In the genomic region with DNA sequence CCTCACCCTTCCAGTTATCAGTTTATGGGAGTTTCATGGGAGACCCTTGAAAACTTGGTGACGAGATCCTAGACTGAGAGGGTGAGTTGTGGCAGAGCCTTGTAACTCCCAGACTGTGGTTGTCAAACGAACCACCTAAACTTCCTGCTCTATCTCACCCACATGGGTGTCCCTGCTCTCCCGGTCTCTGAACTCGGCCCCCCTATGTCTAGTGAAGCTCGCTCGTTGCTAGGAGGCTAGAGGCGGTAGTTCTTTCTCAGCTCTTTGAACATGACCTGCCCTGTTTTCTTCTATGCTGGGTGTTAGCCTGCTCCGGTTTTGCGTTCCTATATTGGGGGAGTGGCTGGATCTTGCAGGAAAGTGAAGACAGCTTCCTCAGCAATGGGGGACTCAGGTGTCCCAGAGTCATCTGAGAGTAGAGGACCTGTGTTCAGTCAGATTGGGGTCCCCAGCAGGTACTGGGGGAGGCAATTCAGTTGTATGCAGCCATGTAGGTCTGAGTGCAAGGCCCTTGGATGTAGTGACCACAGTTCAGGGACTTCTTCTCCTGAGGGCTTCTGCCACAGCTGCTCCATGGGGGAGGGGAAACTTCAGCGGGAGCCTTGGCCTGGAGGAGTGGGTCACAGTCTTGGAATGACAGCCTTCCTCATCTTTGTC, we compare ENCODE assay signal across 12 mouse cellular contexts. TPM values are rescaled to one million over a fixed set of nuclear protein-coding genes. Genes with fewer than 3 reads are reported as not detected.
DNase-seq lines count a peak whose midpoint lies in the region; ATAC-seq and TF ChIP-seq lines count a peak whose summit lies in the region.
"Had no signal": no experiment of that assay in that cellular context is flagged by ENCODE, and none has a peak within 500 bp of the region (broad histone marks: within the 10 kb centered on the region; RNA-seq: fewer than 3 reads in every experiment).

No protein-coding gene starts in this region.

- TF ChIP-seq EP300 in stomach, postnatal 0 days (optimal IDR thresholded peaks at IDR 0.05): no peak

- H3K4me1 ChIP-seq in heart, embryonic 13.5 days: peaks cover 77% of the 10 kb centered on the region
- peaks cover 43% of the 10 kb centered on the region for H3K4me1 ChIP-seq in stomach, embryonic 15.5 days
- 0 out of 2 replicates have a peak, but pooled peaks cover 3% of the 10 kb centered on the region for H3K4me1 ChIP-seq in stomach, postnatal 0 days (replicated peaks; ENCODE audit: control insufficient read depth, insufficient read depth)
- peaks cover 3% of the 10 kb centered on the region; the same call in 1 of the 2 replicates for H3K4me1 ChIP-seq in embryonic facial prominence, embryonic 11.5 days (ENCODE audit: control insufficient read depth, insufficient read depth, low read length)
- H3K4me1 ChIP-seq in liver, embryonic 15.5 days (replicated peaks): peaks cover 99% of the 10 kb centered on the region

- no peak for ATAC-seq in heart, embryonic 13.5 days (ENCODE audit: extremely low read depth, insufficient number of reproducible peaks, low FRiP score, low TSS enrichment)
- no peak for ATAC-seq in stomach, embryonic 15.5 days (ENCODE audit: insufficient read depth, low FRiP score, low read depth)
- ATAC-seq in stomach, postnatal 0 days (ENCODE audit: low FRiP score, low TSS enrichment): no peak
- ATAC-seq in embryonic facial prominence, embryonic 11.5 days (replicated peaks; ENCODE audit: insufficient number of reproducible peaks, low FRiP score, low TSS enrichment, low read depth): no peak
- ATAC-seq in liver, embryonic 15.5 days (ENCODE audit: insufficient read depth): no peak

- H3K9ac ChIP-seq in heart, embryonic 13.5 days: 0 out of 2 replicates have a peak overlapping the region, but pooled peaks have one; percentile 11
- H3K9ac ChIP-seq in stomach, embryonic 15.5 days: no peak overlapping the region
- no peak overlapping the region for H3K9ac ChIP-seq in stomach, postnatal 0 days (ENCODE audit: low read length)
- H3K9ac ChIP-seq in embryonic facial prominence, embryonic 11.5 days (replicated peaks; ENCODE audit: low read length): 0 out of 2 replicates have a peak overlapping the region, but pooled peaks have one; percentile 11
- peak overlapping the region; percentile 55 for H3K9ac ChIP-seq in liver, embryonic 15.5 days
- H3K9ac ChIP-seq: embryonic facial prominence, embryonic 13.5 days; lung, embryonic 14.5 days had no signal

- H3K36me3 ChIP-seq in heart, embryonic 13.5 days: no peaks in the 10 kb centered on the region
- H3K36me3 ChIP-seq in stomach, embryonic 15.5 days: no peaks in the 10 kb centered on the region
- H3K36me3 ChIP-seq in stomach, postnatal 0 days (ENCODE audit: control insufficient read depth, insufficient read depth, low read length): no peaks in the 10 kb centered on the region
- no peaks in the 10 kb centered on the region for H3K36me3 ChIP-seq in embryonic facial prominence, embryonic 11.5 days (replicated peaks; ENCODE audit: control insufficient read depth, insufficient read depth, low read depth, low read length)
- H3K36me3 ChIP-seq in liver, embryonic 15.5 days (replicated peaks): peaks cover 15% of the 10 kb centered on the region; the same call in 1 of the 2 replicates
- H3K36me3 ChIP-seq: embryonic facial prominence, embryonic 13.5 days had no signal

- H3K4me3 ChIP-seq in heart, embryonic 13.5 days: no peak overlapping the region
- H3K4me3 ChIP-seq in stomach, embryonic 15.5 days (replicated peaks): no peak overlapping the region
- no peak overlapping the region for H3K4me3 ChIP-seq in stomach, postnatal 0 days (ENCODE audit: low read depth, low read length)
- no peak overlapping the region for H3K4me3 ChIP-seq in embryonic facial prominence, embryonic 11.5 days (ENCODE audit: low read depth, low read length)
- peak overlapping the region; percentile 27 for H3K4me3 ChIP-seq in liver, embryonic 15.5 days (replicated peaks)
- H3K4me3 ChIP-seq: embryonic facial prominence, embryonic 13.5 days; left cerebral cortex, adult 2 months had no signal

- no peak for TF ChIP-seq CTCF in stomach, postnatal 0 days (IDR thresholded peaks at IDR 0.05; ENCODE audit: low read depth)

- no peak for DNase-seq in heart, adult 8-10 months (ENCODE audit: low spot score)
- DNase-seq in stomach, postnatal 0 days (ENCODE audit: low spot score): no peak
- no peak for DNase-seq in embryonic facial prominence, embryonic 11.5 days (ENCODE audit: low spot score)
- DNase-seq in adrenal gland, adult (ENCODE audit: inconsistent age in 2 of 2, low spot score in 1 of 2): no peak
- DNase-seq in layer of hippocampus, postnatal 14 days (ENCODE audit: low spot score in 2 of 2): no peak
- DNase-seq: kidney, postnatal 36 days had no signal

- WGBS in heart, embryonic 13.5 days: 45% methylated on average over 10 of the region's 10 CpGs
- 53% methylated on average over 10 of the region's 10 CpGs for WGBS in stomach, embryonic 15.5 days
- WGBS in stomach, postnatal 0 days: 57% methylated on average over 10 of the region's 10 CpGs
- WGBS in embryonic facial prominence, embryonic 11.5 days: 60% methylated on average over 10 of the region's 10 CpGs
- 21% methylated on average over 10 of the region's 10 CpGs for WGBS in liver, embryonic 15.5 days (ENCODE audit: insufficient replicate concordance)

- H3K9me3 ChIP-seq in heart, embryonic 13.5 days: no peaks in the 10 kb centered on the region
- no peaks in the 10 kb centered on the region for H3K9me3 ChIP-seq in stomach, embryonic 15.5 days
- H3K9me3 ChIP-seq in stomach, postnatal 0 days (ENCODE audit: control insufficient read depth, low read length): no peaks in the 10 kb centered on the region
- no peaks in the 10 kb centered on the region for H3K9me3 ChIP-seq in embryonic facial prominence, embryonic 11.5 days (replicated peaks; ENCODE audit: control insufficient read depth, low read length)
- no peaks in the 10 kb centered on the region for H3K9me3 ChIP-seq in liver, embryonic 15.5 days (replicated peaks)
- H3K9me3 ChIP-seq: embryonic facial prominence, embryonic 13.5 days had no signal

- H3K4me2 ChIP-seq in heart, embryonic 13.5 days: peak overlapping the region; percentile 42
- H3K4me2 ChIP-seq in stomach, embryonic 15.5 days: no peak overlapping the region
- H3K4me2 ChIP-seq in stomach, postnatal 0 days (replicated peaks; ENCODE audit: low read depth): no peak overlapping the region
- H3K4me2 ChIP-seq in embryonic facial prominence, embryonic 11.5 days (ENCODE audit: low read depth, low read length): no peak overlapping the region
- peak overlapping the region; percentile 77 for H3K4me2 ChIP-seq in liver, embryonic 15.5 days
- H3K4me2 ChIP-seq: embryonic facial prominence, embryonic 13.5 days; lung, embryonic 14.5 days had no signal

- peak overlapping the region; percentile 45 for H3K27ac ChIP-seq in heart, embryonic 13.5 days (replicated peaks)
- 0 out of 2 replicates have a peak overlapping the region, but pooled peaks have one; percentile 31 for H3K27ac ChIP-seq in stomach, embryonic 15.5 days
- no peak overlapping the region for H3K27ac ChIP-seq in stomach, postnatal 0 days (replicated peaks)
- no peak overlapping the region for H3K27ac ChIP-seq in embryonic facial prominence, embryonic 11.5 days (replicated peaks; ENCODE audit: low read depth, low read length)
- peak overlapping the region; percentile 98 for H3K27ac ChIP-seq in liver, embryonic 15.5 days (replicated peaks)
- H3K27ac ChIP-seq: embryonic facial prominence, embryonic 13.5 days; left cerebral cortex, adult 2 months had no signal

- H3K27me3 ChIP-seq in heart, embryonic 13.5 days (replicated peaks): no peaks in the 10 kb centered on the region
- H3K27me3 ChIP-seq in stomach, embryonic 15.5 days (replicated peaks): no peaks in the 10 kb centered on the region
- H3K27me3 ChIP-seq in stomach, postnatal 0 days (ENCODE audit: control insufficient read depth, insufficient read depth, low read length): no peaks in the 10 kb centered on the region
- H3K27me3 ChIP-seq in embryonic facial prominence, embryonic 11.5 days (ENCODE audit: control insufficient read depth, insufficient read depth, low read length): no peaks in the 10 kb centered on the region
- no peaks in the 10 kb centered on the region for H3K27me3 ChIP-seq in liver, embryonic 15.5 days
- H3K27me3 ChIP-seq: embryonic facial prominence, embryonic 13.5 days had no signal

RNA-seq across cellular contexts. Expression of a gene that starts 10.6 kb away (rescaled TPM):
- polyA plus RNA-seq in heart, embryonic 13.5 days (2015; fragmentation: Nextera tagmentation; extraction: Ambion mirVana): 10.3 and 11.4 TPM in 2 replicates
- 1 to 10 TPM; 5.7 to 8.1 (median 6.9) TPM for total RNA-seq in heart, adult 8-10 months (2022)
- polyA plus RNA-seq in stomach, embryonic 15.5 days (2015; fragmentation: Nextera tagmentation; extraction: Ambion mirVana): 19.8 and 20.5 TPM in 2 replicates
- polyA plus RNA-seq in stomach, postnatal 0 days (2015; fragmentation: Nextera tagmentation; extraction: Ambion mirVana): 8.8 and 9.6 TPM in 2 replicates
- polyA plus RNA-seq in embryonic facial prominence, embryonic 11.5 days (2014; fragmentation: Nextera tagmentation; extraction: Ambion mirVana): 12.0 and 12.4 TPM in 2 replicates
- 27.1 and 30.9 TPM in 2 replicates for polyA plus RNA-seq in liver, embryonic 15.5 days (2015; fragmentation: Nextera tagmentation; extraction: Ambion mirVana)
- total RNA-seq in layer of hippocampus, postnatal 14 days (2021): 1 to 10 TPM; 9.4 to 9.9 TPM

Comparison
In these comparisons a context has a peak if more than half of its experiments do, and no peak if none do; other contexts are left out.
1. H3K27ac ChIP-seq: peak in heart, embryonic 13.5 days (single experiment), stomach, embryonic 15.5 days (single experiment) and liver, embryonic 15.5 days (single experiment); none in stomach, postnatal 0 days (single experiment) and embryonic facial prominence, embryonic 11.5 days (single experiment).
2. H3K4me2 ChIP-seq: peak in heart, embryonic 13.5 days (single experiment) and liver, embryonic 15.5 days (single experiment); none in stomach, embryonic 15.5 days (single experiment), stomach, postnatal 0 days (single experiment) and embryonic facial prominence, embryonic 11.5 days (single experiment).
3. H3K9ac ChIP-seq: peak in heart, embryonic 13.5 days (single experiment), embryonic facial prominence, embryonic 11.5 days (single experiment) and liver, embryonic 15.5 days (single experiment); none in stomach, embryonic 15.5 days (single experiment) and stomach, postnatal 0 days (single experiment).